Mouse (Mus musculus): Measurements from ENCODE around the gene R3hdml.

R3hdml gene

GRCm38 (mm10) chr2:163480191-163480825 lies 11.8 kb upstream of the R3hdml start:
- no peak for DNase-seq

- no peak for DNase-seq
Observed at GRCm38 (mm10) chr2:163481539-163482029, 10.5 kb upstream of the R3hdml start.

DNA sequence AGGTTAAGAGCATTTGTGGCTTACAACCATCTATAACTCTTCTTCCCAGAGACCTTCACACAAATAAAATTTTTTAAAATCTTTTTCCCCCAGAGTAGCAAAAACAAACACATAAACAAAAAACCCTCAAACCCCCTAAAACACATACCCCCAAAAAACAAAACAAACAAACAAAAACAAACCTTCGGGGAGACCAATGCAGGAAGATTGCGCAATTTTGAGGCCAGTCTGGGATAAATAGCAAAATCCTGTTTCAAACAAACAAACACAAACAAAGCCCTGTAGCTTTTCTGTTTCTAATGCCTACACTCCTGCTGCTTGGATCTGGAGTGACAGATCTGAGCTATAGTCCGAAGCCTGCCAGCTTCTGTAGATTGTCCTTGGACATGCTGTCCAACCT lies 4.8 kb upstream of the R3hdml start:
- no peak for DNase-seq

DNA sequence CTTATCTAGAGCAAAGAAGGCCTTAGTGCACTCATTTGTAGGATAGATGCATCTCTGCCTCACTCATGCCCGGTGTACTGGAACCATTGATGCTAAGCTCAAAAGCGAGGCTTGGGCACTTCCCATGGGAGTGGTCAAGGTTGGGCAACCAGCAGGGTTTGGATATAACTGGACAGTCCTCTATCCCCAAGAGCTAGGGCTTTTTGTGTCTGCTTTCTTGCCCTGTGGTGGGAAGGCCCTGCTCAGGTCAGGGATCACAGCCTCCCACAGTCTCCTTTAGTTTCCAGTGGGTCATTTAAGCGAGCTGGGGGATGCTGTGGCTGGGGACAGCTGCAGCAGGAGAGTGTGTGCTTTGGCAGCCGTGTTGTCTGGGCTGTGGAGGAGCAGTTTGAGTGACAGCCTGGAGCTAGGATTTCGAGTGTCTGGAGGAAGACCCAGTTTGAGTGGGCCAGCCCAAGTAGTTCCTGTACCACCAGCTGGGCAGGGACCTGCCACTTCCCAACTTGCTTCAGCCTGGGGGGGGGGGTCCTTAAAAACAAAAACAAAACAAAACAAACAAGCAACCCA lies 2.3 kb upstream of the R3hdml start:
- DNase-seq: no peak

DNA sequence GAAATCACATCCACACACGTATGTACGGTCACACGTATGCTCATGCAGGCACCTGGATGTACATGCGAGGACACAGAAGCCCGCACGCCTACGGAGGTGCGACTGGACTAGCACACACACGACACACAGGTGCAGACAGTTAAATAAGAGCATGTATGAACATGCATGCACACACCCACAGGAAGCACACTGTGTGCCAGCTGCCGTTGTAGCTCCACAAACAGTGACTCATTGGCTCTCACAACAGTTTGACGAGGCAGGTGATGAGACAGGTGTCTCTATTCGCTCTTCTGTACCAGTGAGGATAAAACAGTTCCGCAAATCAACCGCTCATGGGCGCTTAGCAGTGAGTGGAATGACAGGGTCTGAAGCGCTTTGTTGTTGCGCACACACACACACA lies 1.5 kb upstream of the R3hdml start:
- no peak for DNase-seq

- DNase-seq: no peak
Observed at GRCm38 (mm10) chr2:163491351-163491750, 767 bp upstream of the R3hdml start.

DNA sequence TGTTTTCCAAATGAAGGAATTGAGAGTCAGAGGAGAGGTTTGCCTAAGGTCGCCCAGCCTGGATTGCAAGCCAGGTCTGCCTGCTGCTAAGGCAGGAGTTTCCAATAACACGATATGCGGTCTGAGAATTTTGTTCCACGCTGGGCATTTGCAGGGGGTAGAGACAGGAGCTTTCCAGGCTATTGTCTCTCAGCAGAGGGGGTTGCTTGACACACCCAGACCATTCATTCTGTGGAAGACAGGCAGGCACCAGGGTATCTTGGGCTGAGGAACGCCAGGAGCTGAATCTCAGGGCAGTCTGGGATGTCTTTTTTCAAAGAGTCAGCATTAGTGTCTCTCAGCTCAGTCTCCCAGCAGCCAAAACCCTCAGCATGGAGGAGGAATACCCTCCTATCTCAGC lies 913 bp downstream of the R3hdml start:
- DNase-seq: no peak

GRCm38 (mm10) chr2:163493976-163494375 lies 1.9 kb downstream of the R3hdml start:
- no peak for DNase-seq

DNA sequence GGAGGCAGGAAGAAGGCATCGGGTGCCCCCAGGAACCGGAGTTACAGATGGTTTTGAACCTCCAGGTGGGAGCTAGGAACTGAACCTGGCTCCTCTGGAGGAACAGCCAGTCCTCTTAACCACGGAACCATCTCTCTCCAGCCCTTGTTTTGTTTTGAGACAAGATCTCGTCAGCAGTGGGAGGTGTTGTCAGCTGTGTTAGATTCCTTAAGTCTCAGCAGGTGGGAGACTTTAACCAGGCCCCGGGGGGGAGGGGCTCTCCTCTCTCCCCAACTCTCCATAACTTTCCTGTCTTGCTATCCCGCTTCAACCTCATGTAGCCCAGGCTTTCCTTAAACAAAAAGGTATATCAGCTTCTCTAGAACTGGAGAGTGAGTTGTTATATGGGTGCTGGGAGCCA lies 2.3 kb downstream of the R3hdml start:
- no peak for DNase-seq

DNA sequence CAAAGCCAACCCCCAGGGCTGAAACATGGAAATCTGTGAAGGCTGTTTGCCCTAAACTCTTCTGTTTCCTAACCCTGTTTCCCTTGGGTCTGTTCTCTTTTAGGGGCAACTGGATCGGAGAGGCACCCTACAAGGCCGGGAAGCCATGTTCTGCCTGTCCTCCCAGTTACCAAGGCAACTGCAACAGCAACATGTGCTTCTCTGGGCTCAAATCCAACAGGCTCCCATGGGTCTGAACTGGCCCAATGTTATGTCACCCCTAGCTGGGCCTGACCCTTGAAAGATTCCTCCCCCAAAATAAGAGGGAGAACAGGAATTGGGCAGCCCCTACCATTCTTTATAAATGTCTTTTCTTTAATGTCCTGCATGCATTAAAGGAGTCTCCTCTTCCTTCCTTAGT lies 10.1 kb downstream of the R3hdml start:
- DNase-seq: no peak

GRCm38 (mm10) chr2:163503191-163503590 lies 11.1 kb downstream of the R3hdml start:
- no peak for DNase-seq

GRCm38 (mm10) chr2:163506300-163507004 lies 14.3 kb downstream of the R3hdml start, which contains the start of gene Hnf4a:
Gene Hnf4a (plus strand): TSS chr2:163506808.
- no peak for DNase-seq

- DNase-seq: no peak
Observed at GRCm38 (mm10) chr2:163525761-163526243, 33.7 kb downstream of the R3hdml start.

DNA sequence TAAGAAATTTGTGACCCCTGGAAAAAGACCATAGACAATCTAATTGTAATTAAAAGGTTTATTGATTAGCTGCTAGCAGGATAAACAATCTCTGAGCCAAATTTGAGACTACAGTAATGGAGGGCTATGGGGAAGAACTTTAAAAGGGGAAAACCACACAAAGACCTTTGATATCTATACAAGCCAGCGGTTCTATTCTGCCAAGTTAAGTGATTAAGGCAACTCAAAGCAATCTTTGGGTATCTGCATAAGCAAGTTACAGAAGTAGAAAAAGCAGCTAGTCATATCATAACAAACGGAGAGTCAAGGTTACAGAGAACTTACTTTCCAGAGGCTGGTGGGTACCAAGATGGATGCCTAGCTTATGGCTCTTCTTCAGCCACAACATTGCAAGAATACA lies 35.4 kb downstream of the R3hdml start:
- no peak for DNase-seq

GRCm38 (mm10) chr2:163530418-163530817 lies 38.3 kb downstream of the R3hdml start:
- DNase-seq: no peak

- peak; percentile 84 for DNase-seq
Observed at GRCm38 (mm10) chr2:163531917-163532316, 39.8 kb downstream of the R3hdml start.

DNA sequence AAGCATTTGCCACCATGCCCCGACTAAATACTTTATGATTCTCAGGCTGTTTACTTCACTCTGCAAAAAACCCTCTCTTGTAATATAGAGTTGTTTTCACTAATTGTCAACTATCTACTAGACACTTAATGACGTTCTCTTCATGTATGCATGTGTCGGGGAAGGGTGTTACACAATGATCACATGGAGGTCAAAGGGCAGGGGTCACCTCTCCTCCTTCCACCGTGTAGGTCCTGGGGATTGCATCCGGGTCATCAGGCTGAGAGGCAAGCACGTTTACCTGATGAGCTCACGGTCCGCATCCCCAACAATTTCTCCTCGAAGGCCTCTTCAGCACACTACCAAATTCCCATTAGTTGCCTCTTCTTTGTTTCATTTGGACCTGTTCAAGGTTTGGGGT lies 41.1 kb downstream of the R3hdml start:
- no peak for DNase-seq

DNA sequence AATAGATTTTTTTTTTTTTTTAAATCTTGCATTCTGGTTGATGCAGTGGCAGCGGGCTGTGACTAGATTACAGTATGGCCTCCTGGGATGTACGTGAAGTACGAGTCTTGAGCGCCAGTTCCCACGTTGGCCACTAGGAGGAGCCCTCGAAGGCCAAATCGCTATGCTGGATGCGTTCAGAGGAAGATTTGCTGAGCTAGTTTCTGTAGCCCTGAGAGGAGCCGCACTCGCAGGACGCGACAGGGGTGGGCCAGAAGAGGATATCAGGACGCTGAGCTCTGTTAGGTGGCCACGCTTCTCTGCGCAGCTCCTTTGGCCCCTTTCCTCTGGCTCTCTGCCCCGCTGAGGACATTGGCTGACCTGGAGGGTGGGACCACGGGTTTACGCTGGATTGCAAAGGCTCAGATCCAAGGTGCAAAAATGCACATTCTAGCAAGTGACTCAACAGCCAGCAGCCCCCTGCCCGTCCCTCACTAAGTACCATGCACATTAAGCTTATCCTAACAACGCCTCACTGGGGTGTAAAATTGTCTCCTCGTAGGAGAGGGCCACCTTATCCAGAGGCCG lies 42.9 kb downstream of the R3hdml start:
- DNase-seq: peak; percentile 94

- DNase-seq: no peak
Observed at GRCm38 (mm10) chr2:163537443-163537842, 45.3 kb downstream of the R3hdml start.

DNA sequence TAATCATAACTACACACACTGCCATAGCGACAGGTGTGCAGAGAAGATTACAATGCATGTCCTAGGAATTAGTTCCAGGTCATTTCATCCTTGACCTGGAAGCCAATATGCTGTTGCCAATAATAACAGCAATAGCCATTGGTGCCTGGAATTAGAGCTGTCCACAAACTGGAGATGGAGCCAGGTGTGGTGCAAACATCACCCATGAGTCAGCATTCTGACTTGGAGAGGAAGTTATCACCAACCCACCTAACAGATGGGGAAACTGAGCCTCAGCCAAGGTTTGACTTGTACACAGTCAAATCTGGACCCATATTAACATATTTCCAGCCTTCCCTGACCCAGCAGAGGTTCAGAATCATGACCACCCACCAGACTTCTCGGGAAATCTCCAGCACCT lies 46.3 kb downstream of the R3hdml start:
- DNase-seq: no peak

DNA sequence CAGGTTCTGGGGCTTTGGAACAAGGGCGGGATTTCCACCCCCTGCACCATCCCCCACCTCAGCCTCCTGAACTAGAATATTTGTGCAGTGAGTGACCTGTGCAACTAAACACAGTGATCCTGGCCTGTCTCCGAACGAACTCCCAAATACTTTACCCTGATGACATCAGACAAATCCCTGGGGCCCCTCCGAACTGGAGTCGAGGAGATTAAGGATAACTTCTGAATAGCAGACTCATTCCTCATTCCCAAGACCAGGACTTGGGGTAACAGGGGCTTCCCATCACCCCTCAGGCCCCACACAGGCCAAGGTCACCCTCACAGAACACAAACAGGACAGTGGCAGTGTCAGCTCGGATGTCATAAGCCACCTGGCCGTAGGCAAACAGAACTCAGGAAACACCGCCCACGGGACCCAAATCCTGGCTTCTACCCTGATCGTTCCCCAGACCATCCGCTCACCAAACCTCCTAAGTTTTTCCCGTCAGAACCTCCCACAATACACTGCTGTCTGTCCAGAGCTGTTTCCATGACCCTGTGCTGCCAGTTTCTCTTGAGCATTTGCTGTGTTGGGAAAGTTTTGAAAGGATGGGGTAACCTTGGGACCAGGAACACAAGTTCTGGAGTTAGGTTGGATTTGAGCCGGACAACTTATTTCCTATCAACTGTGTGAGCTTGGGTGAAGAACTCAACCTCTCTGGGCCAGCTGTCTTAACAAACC lies 47.4 kb downstream of the R3hdml start:
- no peak for DNase-seq

DNA sequence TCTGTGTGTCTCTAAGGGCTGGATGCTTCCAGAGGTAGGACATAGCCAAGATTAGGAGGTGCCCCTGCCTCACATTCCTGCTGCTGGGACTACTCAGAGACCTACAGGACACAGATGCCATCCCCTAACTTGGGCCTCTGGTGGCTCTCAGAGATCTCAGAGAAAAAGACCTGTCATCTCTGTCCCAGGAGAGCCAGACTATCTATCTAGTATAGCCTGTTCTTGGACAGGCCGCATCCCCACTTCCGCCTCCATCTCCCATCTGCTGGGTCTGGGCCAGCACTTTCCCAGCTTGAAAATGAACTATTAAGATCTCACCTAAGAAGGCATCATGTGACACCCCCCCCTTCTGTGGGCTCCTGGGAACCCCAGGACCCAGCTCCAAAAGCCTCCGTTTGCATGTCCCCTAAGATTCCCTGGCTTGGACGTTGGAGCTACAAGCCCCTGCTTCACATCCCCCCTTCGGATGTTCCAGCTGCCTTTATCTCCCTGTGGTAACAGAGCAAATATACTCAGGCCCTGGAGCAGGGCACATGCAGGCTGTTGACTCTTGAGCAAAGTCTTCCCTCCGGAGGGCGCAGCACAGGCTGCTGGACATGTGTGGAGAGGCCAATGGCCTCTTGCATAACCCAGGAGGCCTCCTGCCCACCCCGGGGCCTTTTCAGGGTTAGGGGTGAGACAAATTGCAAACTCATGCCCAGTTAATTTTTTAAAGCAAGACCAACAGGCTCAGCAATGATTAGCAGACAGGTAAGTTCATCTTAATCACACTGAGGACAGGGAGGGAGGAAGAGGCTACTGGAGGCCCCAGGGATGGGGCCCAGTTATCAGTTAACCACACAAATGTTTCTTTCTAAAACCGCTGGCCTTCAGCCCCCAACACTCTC lies 48.4 kb downstream of the R3hdml start:
- no peak for DNase-seq

Measured in right cerebral cortex, postnatal 14 days (tissue).